In the genomic region with DNA sequence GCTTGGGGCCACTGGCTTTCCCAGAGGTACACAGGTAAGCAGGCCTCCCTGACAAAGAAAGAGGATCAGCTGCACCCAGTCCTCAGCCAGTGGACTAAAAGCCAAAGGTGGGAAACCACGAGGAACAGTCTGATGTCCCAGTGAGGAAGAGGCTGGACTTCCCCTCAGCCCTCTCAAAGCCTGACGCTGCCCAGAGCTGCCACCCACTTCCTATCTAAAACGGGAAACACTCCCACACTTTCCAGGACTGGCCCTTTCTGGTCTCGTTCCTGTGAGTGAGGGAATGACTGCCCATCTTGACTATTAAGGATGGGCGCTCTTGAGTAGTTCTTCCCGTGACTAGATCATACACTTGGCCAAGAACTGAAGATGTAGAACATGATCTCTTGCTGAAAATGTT, we compare ENCODE assay signal across 24 mouse cellular contexts. TPM values are rescaled to one million over a fixed set of nuclear protein-coding genes. Genes with fewer than 3 reads are reported as not detected.
A peak's percentile ranks its signal among the peaks of the same experiment; 100 is the strongest.
DNase-seq lines count a peak whose midpoint lies in the region; ATAC-seq and TF ChIP-seq lines count a peak whose summit lies in the region.
"Had no signal": no experiment of that assay in that cellular context is flagged by ENCODE, and none has a peak within 500 bp of the region (broad histone marks: within the 10 kb centered on the region; RNA-seq: fewer than 3 reads in every experiment).

No protein-coding gene starts in this region.

- no peak for DNase-seq in frontal cortex, postnatal 36 days (ENCODE audit: low spot score in 2 of 2)
- DNase-seq in kidney, postnatal 14 days = no peak
- DNase-seq: adrenal gland, adult 8-10 months; cerebellum, adult 8-10 months; cerebellum, postnatal 25 days; embryo, embryonic 11 days; heart, postnatal 4 days; lung, postnatal 36 days; midbrain, embryonic 14.5 days; right cerebral cortex, postnatal 14 days had no signal

- no peaks in the 10 kb centered on the region for H3K27me3 ChIP-seq in kidney, embryonic 15.5 days
- no peaks in the 10 kb centered on the region for H3K27me3 ChIP-seq in small intestine, adult 2 months (ENCODE audit: control insufficient read depth, insufficient read depth, low read length)
- H3K27me3 ChIP-seq: embryonic facial prominence, embryonic 13.5 days; forebrain, embryonic 15.5 days; hindbrain, embryonic 15.5 days; limb, embryonic 12.5 days; liver, embryonic 15.5 days; stomach, embryonic 15.5 days had no signal

- H3K36me3 ChIP-seq in kidney, embryonic 15.5 days = no peaks in the 10 kb centered on the region
- H3K36me3 ChIP-seq in small intestine, adult 2 months (ENCODE audit: control insufficient read depth, insufficient read depth, low read length) = no peaks in the 10 kb centered on the region
- H3K36me3 ChIP-seq: embryonic facial prominence, embryonic 13.5 days; forebrain, embryonic 10.5 days; forebrain, embryonic 15.5 days; hindbrain, embryonic 15.5 days; limb, embryonic 12.5 days; liver, embryonic 15.5 days; stomach, embryonic 15.5 days had no signal

- no peak overlapping the region for H3K9ac ChIP-seq in kidney, embryonic 15.5 days
- H3K9ac ChIP-seq: embryonic facial prominence, embryonic 13.5 days; forebrain, embryonic 15.5 days; hindbrain, embryonic 15.5 days; limb, embryonic 12.5 days; liver, embryonic 15.5 days; lung, embryonic 14.5 days; stomach, embryonic 15.5 days had no signal

- H3K9me3 ChIP-seq in kidney, embryonic 15.5 days (replicated peaks) = no peaks in the 10 kb centered on the region
- H3K9me3 ChIP-seq: embryonic facial prominence, embryonic 13.5 days; forebrain, embryonic 10.5 days; forebrain, embryonic 15.5 days; hindbrain, embryonic 15.5 days; limb, embryonic 12.5 days; liver, embryonic 15.5 days; stomach, embryonic 15.5 days had no signal

- H3K4me3 ChIP-seq in kidney, embryonic 15.5 days (replicated peaks) = no peak overlapping the region
- no peak overlapping the region for H3K4me3 ChIP-seq in small intestine, adult 2 months (ENCODE audit: low read depth, low read length)
- H3K4me3 ChIP-seq: embryonic facial prominence, embryonic 13.5 days; forebrain, embryonic 10.5 days; forebrain, embryonic 15.5 days; hindbrain, embryonic 15.5 days; limb, embryonic 12.5 days; liver, embryonic 15.5 days; stomach, embryonic 15.5 days had no signal

- peaks cover 22% of the 10 kb centered on the region for H3K4me1 ChIP-seq in kidney, embryonic 15.5 days
- peaks cover 48% of the 10 kb centered on the region for H3K4me1 ChIP-seq in small intestine, adult 2 months (ENCODE audit: control insufficient read depth, insufficient read depth, insufficient read length, low read length)
- H3K4me1 ChIP-seq: embryonic facial prominence, embryonic 13.5 days; forebrain, embryonic 10.5 days; forebrain, embryonic 15.5 days; hindbrain, embryonic 15.5 days; limb, embryonic 12.5 days; liver, embryonic 15.5 days; stomach, embryonic 15.5 days had no signal

- peak overlapping the region; percentile 71 for H3K27ac ChIP-seq in kidney, embryonic 15.5 days
- H3K27ac ChIP-seq in small intestine, adult 2 months (ENCODE audit: insufficient read depth, low read depth, low read length) = peak overlapping the region; percentile 82
- H3K27ac ChIP-seq: embryonic facial prominence, embryonic 13.5 days; forebrain, embryonic 10.5 days; forebrain, embryonic 15.5 days; hindbrain, embryonic 15.5 days; limb, embryonic 12.5 days; liver, embryonic 15.5 days; stomach, embryonic 15.5 days had no signal

- TF ChIP-seq POLR2A in small intestine, adult 2 months (IDR thresholded peaks at IDR 0.05; ENCODE audit: low read depth, low read length) = no peak

- 48% methylated on average over 6 of the region's 6 CpGs for WGBS in kidney, embryonic 15.5 days
- 20% methylated on average over 6 of the region's 6 CpGs for WGBS in small intestine, adult 2 months

- TF ChIP-seq CTCF in small intestine, adult 2 months (IDR thresholded peaks at IDR 0.05; ENCODE audit: extremely low read depth, insufficient read length, insufficient replicate concordance, low read depth, low read length) = no peak

- no peak overlapping the region for H3K4me2 ChIP-seq in kidney, embryonic 15.5 days
- H3K4me2 ChIP-seq: embryonic facial prominence, embryonic 13.5 days; forebrain, embryonic 15.5 days; hindbrain, embryonic 15.5 days; limb, embryonic 12.5 days; liver, embryonic 15.5 days; lung, embryonic 14.5 days; stomach, embryonic 15.5 days had no signal

- ATAC-seq in frontal cortex, adult (ENCODE audit: low TSS enrichment) = peak; percentile 55; the same call in 1 of the 2 replicates
- ATAC-seq in kidney, embryonic 15.5 days (replicated peaks; ENCODE audit: low FRiP score) = no peak
- peak; percentile 89 for ATAC-seq in granulocyte monocyte progenitor cell, adult 5-6 weeks (replicated peaks; ENCODE audit: poor library complexity, severe bottlenecking)
- no peak for ATAC-seq in activated CD4-positive, CD25-positive, alpha-beta regulatory T cell, adult 4 months
- ATAC-seq: forebrain, embryonic 15.5 days had no signal

RNA-seq across cellular contexts. Expression of a gene that starts 17.4 kb away (rescaled TPM):
- polyA plus RNA-seq in kidney, embryonic 15.5 days (2015; fragmentation: Nextera tagmentation; extraction: Ambion mirVana) = 6.5 and 7.2 TPM in 2 replicates
- total RNA-seq in granulocyte monocyte progenitor cell, adult 5-6 weeks (2014; fragmentation: Nextera tagmentation) = 12.9 and 25.6 TPM in 2 replicates
- 2.3 and 2.5 TPM in 2 replicates for total RNA-seq in granulocyte monocyte progenitor cell, adult 5-6 weeks (2017)
- polyA plus RNA-seq in small intestine, adult 2 months (2012; rRNA removed) = 100 and 151 TPM in 2 replicates
- 1 to 10 TPM in 1 of 2 experiments, under 1 TPM in 1; 0.71 to 1.8 TPM for polyA plus RNA-seq in activated CD4-positive, CD25-positive, alpha-beta regulatory T cell, adult 4 months (2017; shearing (Covaris generic))
- total RNA-seq: monocyte, adult 5-6 weeks had no signal
- polyA plus RNA-seq: midbrain, embryonic 14.5 days had no signal

RNA-seq across cellular contexts. Expression of a gene that starts 36.2 kb away (rescaled TPM):
- polyA plus RNA-seq in kidney, embryonic 15.5 days (2015; fragmentation: Nextera tagmentation; extraction: Ambion mirVana) = 46.5 and 51.7 TPM in 2 replicates
- 48.8 and 61.7 TPM in 2 replicates for total RNA-seq in granulocyte monocyte progenitor cell, adult 5-6 weeks (2014; fragmentation: Nextera tagmentation)
- 29.0 and 32.7 TPM in 2 replicates for total RNA-seq in granulocyte monocyte progenitor cell, adult 5-6 weeks (2017)
- polyA plus RNA-seq in small intestine, adult 2 months (2012; rRNA removed) = 7.1 and 8.6 TPM in 2 replicates
- polyA plus RNA-seq in activated CD4-positive, CD25-positive, alpha-beta regulatory T cell, adult 4 months (2017; shearing (Covaris generic)) = 10 to 100 TPM; 23.5 to 25.5 TPM

Comparison
In these comparisons a context has a peak if more than half of its experiments do, and no peak if none do; other contexts are left out.
1. ATAC-seq: peak in frontal cortex, adult (single experiment) and granulocyte monocyte progenitor cell, adult 5-6 weeks (single experiment); none in kidney, embryonic 15.5 days (single experiment) and activated CD4-positive, CD25-positive, alpha-beta regulatory T cell, adult 4 months (single experiment).
2. RNA of a gene that starts 17.4 kb away (polyA plus RNA-seq): 100 to 151 TPM in small intestine, adult 2 months; 6.5 to 7.2 TPM in kidney, embryonic 15.5 days and 0.71 to 1.8 TPM in activated CD4-positive, CD25-positive, alpha-beta regulatory T cell, adult 4 months; every median in the first group is over 10 times any median in the second.